Mouse (Mus musculus): ENCODE measurements around the gene Aldh1l1. TPM values are rescaled to one million over a fixed set of nuclear protein-coding genes. Genes with fewer than 3 reads are reported as not detected.

Gene Aldh1l1
- 38.4 and 47.0 TPM in 2 replicates for polyA plus RNA-seq (2012; rRNA removed)

GRCm38 (mm10) chr6:90486176-90486921, at the start of gene Aldh1l1:
Gene Aldh1l1, plus strand, starts transcription at chr6:90486427.
- DNase-seq (ENCODE audit: low read depth), result no peak

- DNase-seq (ENCODE audit: low read depth), result no peak
Observed at GRCm38 (mm10) chr6:90437041-90437440, 49.2 kb upstream of the Aldh1l1 start.

GRCm38 (mm10) chr6:90446883-90447282, 39.3 kb upstream of the Aldh1l1 start:
- no peak for DNase-seq (ENCODE audit: low read depth)

GRCm38 (mm10) chr6:90450179-90450578, 36.0 kb upstream of the Aldh1l1 start:
- DNase-seq (ENCODE audit: low read depth), result no peak

- no peak for DNase-seq (ENCODE audit: low read depth)
Observed at GRCm38 (mm10) chr6:90450697-90451096, 35.5 kb upstream of the Aldh1l1 start.

- no peak for DNase-seq (ENCODE audit: low read depth)
Observed at GRCm38 (mm10) chr6:90451512-90451911, 34.7 kb upstream of the Aldh1l1 start.

- DNase-seq (ENCODE audit: low read depth), result no peak
Observed at GRCm38 (mm10) chr6:90452603-90453002, 33.6 kb upstream of the Aldh1l1 start.

GRCm38 (mm10) chr6:90453751-90454150, 32.5 kb upstream of the Aldh1l1 start:
- no peak for DNase-seq (ENCODE audit: low read depth)

- DNase-seq (ENCODE audit: low read depth), result no peak
Observed at GRCm38 (mm10) chr6:90457421-90457820, 28.8 kb upstream of the Aldh1l1 start.

GRCm38 (mm10) chr6:90461181-90461580, 25.0 kb upstream of the Aldh1l1 start:
- DNase-seq (ENCODE audit: low read depth), result no peak

GRCm38 (mm10) chr6:90461771-90462170, 24.5 kb upstream of the Aldh1l1 start:
- no peak for DNase-seq (ENCODE audit: low read depth)

GRCm38 (mm10) chr6:90462181-90462706, 24.0 kb upstream of the Aldh1l1 start, which contains the start of gene Klf15:
Gene Klf15, plus strand, starts transcription at chr6:90462576.
- DNase-seq (ENCODE audit: low read depth), result no peak

GRCm38 (mm10) chr6:90462841-90463227, 23.4 kb upstream of the Aldh1l1 start:
- DNase-seq (ENCODE audit: low read depth), result no peak

GRCm38 (mm10) chr6:90463228-90463862, 22.9 kb upstream of the Aldh1l1 start:
- no peak for DNase-seq (ENCODE audit: low read depth)

- no peak for DNase-seq (ENCODE audit: low read depth)
Observed at GRCm38 (mm10) chr6:90463890-90464421, 22.3 kb upstream of the Aldh1l1 start.

- no peak for DNase-seq (ENCODE audit: low read depth)
Observed at GRCm38 (mm10) chr6:90465028-90465640, 21.1 kb upstream of the Aldh1l1 start.

GRCm38 (mm10) chr6:90466079-90466478, 20.1 kb upstream of the Aldh1l1 start:
- DNase-seq (ENCODE audit: low read depth), result no peak

GRCm38 (mm10) chr6:90466847-90467410, 19.3 kb upstream of the Aldh1l1 start:
- DNase-seq (ENCODE audit: low read depth), result no peak

GRCm38 (mm10) chr6:90468216-90468615, 18.0 kb upstream of the Aldh1l1 start:
- DNase-seq (ENCODE audit: low read depth), result no peak

GRCm38 (mm10) chr6:90469041-90469440, 17.2 kb upstream of the Aldh1l1 start:
- no peak for DNase-seq (ENCODE audit: low read depth)

GRCm38 (mm10) chr6:90470255-90470654, 16.0 kb upstream of the Aldh1l1 start:
- DNase-seq (ENCODE audit: low read depth), result no peak

- no peak for DNase-seq (ENCODE audit: low read depth)
Observed at GRCm38 (mm10) chr6:90470947-90471541, 15.2 kb upstream of the Aldh1l1 start.
